Mouse (Mus musculus) ovary, postnatal 36 days (tissue): Measurements from ENCODE around the gene 1110004F10Rik.

Source experiments
- DNase-seq: peaks from one replicate; pipeline ENCODE4 v3.0.0; 2022; ENCODE audit warnings: low spot score, mixed read lengths

The 1110004F10Rik gene

DNA sequence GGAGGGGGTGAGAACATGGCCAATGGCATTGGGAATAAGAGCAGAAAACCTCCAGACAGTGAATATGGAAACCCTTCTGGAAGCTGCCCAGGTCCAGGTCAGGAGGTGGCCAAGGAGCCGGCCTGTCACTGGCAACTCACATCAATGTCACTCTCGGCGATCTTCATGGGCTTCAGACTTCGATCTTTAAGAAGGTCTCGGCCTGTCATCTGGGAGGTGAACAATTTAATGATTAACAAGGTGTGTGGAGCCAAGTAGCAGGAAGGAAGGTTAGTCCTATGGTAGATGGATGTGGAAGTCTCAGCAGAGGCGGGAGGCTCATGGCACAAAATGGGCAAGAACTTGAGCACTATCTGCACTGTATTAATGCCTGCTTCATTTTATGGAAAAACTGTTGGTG is 105.8 kb downstream of the 1110004F10Rik start:
- no peak for DNase-seq

DNA sequence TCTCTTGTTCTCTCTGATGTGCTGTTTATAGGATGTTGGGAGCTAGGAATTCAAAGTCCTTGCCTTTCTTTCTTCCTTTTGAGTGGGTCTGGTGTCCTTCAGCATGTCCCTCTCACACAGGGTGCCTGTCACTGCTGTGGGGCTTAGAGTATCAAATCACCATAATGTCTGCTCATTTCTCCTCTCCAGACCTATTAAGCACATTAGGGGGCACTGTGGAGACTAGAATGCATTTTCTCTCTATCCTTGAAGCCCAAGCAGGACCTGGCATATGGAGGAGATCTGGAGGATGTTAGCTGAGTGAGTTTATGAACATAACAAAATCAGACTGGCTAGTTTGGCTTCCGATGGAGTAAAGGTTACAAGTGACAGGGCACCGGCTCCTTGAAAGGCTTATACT is 107.9 kb downstream of the 1110004F10Rik start:
- no peak for DNase-seq

DNA sequence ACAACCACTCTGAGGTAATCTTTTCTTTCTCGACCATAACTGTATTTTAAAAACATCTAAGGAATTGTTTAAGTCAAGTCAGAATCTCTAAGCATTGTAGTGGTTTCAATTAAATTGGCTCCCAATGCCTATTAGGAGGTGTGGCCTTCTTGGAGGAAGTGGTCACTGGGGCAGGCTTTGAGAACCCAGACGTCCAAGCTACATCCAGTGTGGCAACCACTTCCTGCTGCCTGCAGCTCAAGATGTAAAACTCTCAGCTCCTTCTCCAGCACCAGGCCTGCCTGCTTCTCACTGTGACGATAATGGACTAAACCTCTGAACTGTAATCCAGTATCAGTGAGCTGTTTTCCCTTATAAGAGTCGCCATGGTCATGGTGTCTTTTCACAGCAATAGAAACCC is 110.4 kb downstream of the 1110004F10Rik start:
- no peak for DNase-seq

GRCm38 (mm10) chr7:116153781-116154368 is 114.7 kb downstream of the 1110004F10Rik start:
- DNase-seq, result no peak
